8 mouse cellular contexts compared by ENCODE assay signal in genomic region chr7:67954591-67955185, GRCm38 (mm10). TPM values are rescaled to one million over a fixed set of nuclear protein-coding genes. Genes with fewer than 3 reads are reported as not detected.
DNase-seq lines count a peak whose midpoint lies in the region; ATAC-seq and TF ChIP-seq lines count a peak whose summit lies in the region.

No protein-coding gene starts in this region.

- no peak overlapping the region for H3K27ac ChIP-seq in cerebellum, adult 2 months (ENCODE audit: insufficient read depth, low read length)
- peak overlapping the region; percentile 32; the same call in 1 of the 2 replicates for H3K27ac ChIP-seq in lung, postnatal 0 days (ENCODE audit: low read length)
- no peak overlapping the region; the same call in 1 of the 2 replicates for H3K27ac ChIP-seq in liver, embryonic 13.5 days

- no peak for TF ChIP-seq POLR2A in cerebellum, adult 2 months (IDR thresholded peaks at IDR 0.05; ENCODE audit: borderline replicate concordance, insufficient read depth, low read length)

- no peaks in the 10 kb centered on the region for H3K9me3 ChIP-seq in lung, postnatal 0 days (ENCODE audit: low read length)
- H3K9me3 ChIP-seq in liver, embryonic 13.5 days (replicated peaks) = no peaks in the 10 kb centered on the region

- no peak for ATAC-seq in lung, postnatal 0 days
- ATAC-seq in liver, embryonic 13.5 days (ENCODE audit: low read depth) = no peak

- no peak for TF ChIP-seq EP300 in lung, postnatal 0 days (IDR thresholded peaks at IDR 0.05)

- H3K4me2 ChIP-seq in lung, postnatal 0 days (replicated peaks; ENCODE audit: low read depth, low read length) = peak overlapping the region; percentile 96
- H3K4me2 ChIP-seq in liver, embryonic 13.5 days = peak overlapping the region; percentile 97

- H3K27me3 ChIP-seq in cerebellum, adult 2 months (ENCODE audit: control insufficient read depth, insufficient read depth, low read length) = no peaks in the 10 kb centered on the region
- H3K27me3 ChIP-seq in lung, postnatal 0 days (replicated peaks; ENCODE audit: insufficient read depth, low read length) = no peaks in the 10 kb centered on the region
- H3K27me3 ChIP-seq in liver, embryonic 13.5 days = peaks cover 19% of the 10 kb centered on the region

- H3K4me1 ChIP-seq in cerebellum, adult 2 months (ENCODE audit: control insufficient read depth, insufficient read depth, low read length) = peaks cover 6% of the 10 kb centered on the region; the same call in 1 of the 2 replicates
- peaks cover 14% of the 10 kb centered on the region for H3K4me1 ChIP-seq in lung, postnatal 0 days (ENCODE audit: insufficient read depth, low read depth, low read length)
- peaks cover 68% of the 10 kb centered on the region for H3K4me1 ChIP-seq in liver, embryonic 13.5 days (replicated peaks)

- 24% methylated on average over 10 of the region's 10 CpGs for WGBS in cerebellum, adult 2 months
- 19% methylated on average over 10 of the region's 10 CpGs for WGBS in lung, postnatal 0 days
- WGBS in liver, embryonic 13.5 days (ENCODE audit: insufficient replicate concordance) = 46% methylated on average over 10 of the region's 10 CpGs

- peak overlapping the region; percentile 30 for H3K4me3 ChIP-seq in cerebellum, adult 2 months (replicated peaks; ENCODE audit: insufficient read depth, low read depth, low read length)
- H3K4me3 ChIP-seq in lung, postnatal 0 days (ENCODE audit: low read depth, low read length) = peak overlapping the region; percentile 89
- peak overlapping the region; percentile 90 for H3K4me3 ChIP-seq in liver, embryonic 13.5 days (replicated peaks)

- no peak for TF ChIP-seq CTCF in cerebellum, adult 2 months (IDR thresholded peaks at IDR 0.05; ENCODE audit: borderline replicate concordance, insufficient read depth, low read depth, low read length)
- no peak for TF ChIP-seq CTCF in lung, postnatal 0 days (IDR thresholded peaks at IDR 0.05)

- H3K36me3 ChIP-seq in lung, postnatal 0 days (ENCODE audit: insufficient read depth, low read length) = no peaks in the 10 kb centered on the region
- H3K36me3 ChIP-seq in liver, embryonic 13.5 days = no peaks in the 10 kb centered on the region

- no peak for DNase-seq in cerebellum, adult 2 months
- DNase-seq in cerebellum, postnatal 4 days (ENCODE audit: low spot score in 2 of 2) = no peak
- DNase-seq in lung, postnatal 0 days (ENCODE audit: low spot score) = no peak
- DNase-seq in lung, postnatal 25 days (ENCODE audit: low spot score) = no peak
- DNase-seq in liver, embryonic 13.5 days = no peak
- DNase-seq in urinary bladder, adult 2 months (ENCODE audit: low spot score) = no peak
- DNase-seq in layer of hippocampus, postnatal 14 days (ENCODE audit: low spot score in 2 of 2) = no peak
- DNase-seq in spleen, postnatal 10 days (ENCODE audit: low spot score in 2 of 2) = no peak

- peak overlapping the region; percentile 93; the same call in 1 of the 2 replicates for H3K9ac ChIP-seq in lung, postnatal 0 days (replicated peaks; ENCODE audit: low read depth)
- peak overlapping the region; percentile 88 for H3K9ac ChIP-seq in liver, embryonic 13.5 days

RNA-seq across cellular contexts. Expression of gene Igf1r, which starts 2.1 kb away (rescaled TPM):
- 20.5 and 21.9 TPM in 2 replicates for polyA plus RNA-seq in cerebellum, adult 2 months (2012; rRNA removed)
- 15.9 and 18.8 TPM in 2 replicates for polyA plus RNA-seq in lung, postnatal 0 days (2015; fragmentation: Nextera tagmentation; extraction: Ambion mirVana)
- polyA plus RNA-seq in liver, embryonic 13.5 days (2015; fragmentation: Nextera tagmentation; extraction: Ambion mirVana) = 4.1 and 4.3 TPM in 2 replicates
- 20.1 and 25.4 TPM in 2 replicates for polyA plus RNA-seq in urinary bladder, adult 2 months (2012; rRNA removed)
- total RNA-seq in layer of hippocampus, postnatal 14 days (2021) = 10 to 100 TPM; 39.0 to 41.0 TPM

Comparison
In these comparisons a context has a peak if more than half of its experiments do, and no peak if none do; other contexts are left out.
1. H3K4me3 ChIP-seq: peak in every context shown above with its lines; median percentile 90 in liver, embryonic 13.5 days; 89 in lung, postnatal 0 days; 30 in cerebellum, adult 2 months.